Mouse (Mus musculus) MEL-GATA-1-ER (cell line): ENCODE measurements at regions not wholly inside any gene's neighbourhood (a gene's known extent, or its start where the extent isn't known, plus 50 kb on each side); places are given as distances from the start of the nearest gene placed in this dataset.
A peak's percentile ranks its signal among the peaks of the same experiment; 100 is the strongest.

Experiments used
- DNase-seq: peaks from one replicate; pipeline ENCODE4 v3.0.0-alpha.2; 2012; ENCODE audit warnings: low read depth; ENCODE audit errors: extremely low read depth

- DNase-seq, result no peak
These were observed 76.2 kb upstream of the Armc2 start for GRCm38 (mm10) chr10:42094274-42095000.

- no peak for DNase-seq
These were observed 75.0 kb upstream of the Armc2 start for GRCm38 (mm10) chr10:42093176-42093759.

GRCm38 (mm10) chr10:42092500-42092899 lies 74.3 kb upstream of the Armc2 start:
- DNase-seq, result no peak

DNA sequence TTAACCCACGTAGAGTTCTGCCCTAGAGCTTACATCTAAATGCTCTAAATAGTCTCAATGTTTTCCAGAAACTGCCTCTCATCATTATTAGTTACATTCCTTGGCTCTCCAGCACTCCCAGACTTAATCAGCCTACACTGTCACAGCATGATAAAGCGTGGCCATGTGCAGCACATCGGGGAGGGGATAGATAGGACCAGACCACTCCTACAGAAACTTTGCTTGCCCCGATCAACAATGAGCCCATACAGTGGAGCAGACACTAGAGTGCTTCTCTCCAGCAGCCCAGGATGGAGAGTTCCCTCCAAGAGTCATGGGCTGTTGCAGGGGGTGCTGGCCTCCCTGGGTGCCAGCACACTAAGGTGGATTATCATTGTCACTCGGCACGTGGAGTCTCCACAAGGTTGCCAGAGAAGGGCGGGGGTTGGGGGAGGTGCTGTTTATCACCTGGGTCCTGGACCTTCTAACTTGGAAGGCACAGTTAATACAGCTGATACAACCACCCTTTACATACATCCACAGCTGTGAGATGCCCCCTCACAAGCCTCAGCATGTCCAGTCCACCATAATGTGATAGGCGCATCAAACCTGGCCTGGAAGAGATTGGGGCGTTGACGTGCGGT lies 73.4 kb upstream of the Armc2 start:
- no peak for DNase-seq

- DNase-seq, result no peak
These were observed 72.6 kb upstream of the Armc2 start for GRCm38 (mm10) chr10:42090806-42091205.

DNA sequence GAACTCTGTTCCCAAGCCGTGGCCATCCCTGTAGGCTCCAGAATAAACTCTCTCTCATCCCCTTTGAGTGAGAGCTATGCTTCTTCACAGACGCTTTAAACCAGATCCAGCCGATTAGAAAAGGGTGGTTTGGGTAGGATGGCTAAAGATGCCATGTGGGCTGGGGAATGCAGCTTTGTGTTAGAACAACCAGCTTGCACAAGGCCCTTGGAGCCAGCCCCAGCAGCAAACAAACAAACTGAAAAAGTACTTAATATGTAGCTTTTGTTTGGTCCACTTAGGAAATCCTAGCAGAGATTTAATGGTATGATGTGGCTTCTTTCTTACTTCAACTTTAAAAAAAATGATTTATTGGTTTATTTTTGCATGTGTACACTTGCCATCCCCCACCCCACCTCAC lies 71.9 kb upstream of the Armc2 start:
- no peak for DNase-seq

DNA sequence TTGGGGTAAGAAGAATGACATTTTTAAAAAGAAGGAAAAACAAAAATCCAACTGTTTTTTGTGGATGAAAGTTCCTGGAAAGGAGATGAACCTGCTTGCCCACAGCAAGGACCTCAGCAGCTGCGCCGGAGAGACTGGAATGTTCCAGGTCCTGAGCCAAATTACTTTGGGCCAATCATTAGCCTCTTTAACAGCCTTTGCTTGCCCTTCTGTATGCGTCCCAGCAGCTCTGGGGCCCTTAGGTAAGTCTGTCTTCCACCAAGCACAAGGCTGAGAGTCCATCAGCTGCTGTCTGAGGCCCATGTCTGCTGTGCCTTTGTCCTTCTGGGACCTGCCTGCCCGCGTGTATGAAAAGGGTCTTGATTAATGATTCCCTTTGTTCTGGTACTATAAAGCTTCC lies 71.4 kb upstream of the Armc2 start:
- DNase-seq, result no peak

- no peak for DNase-seq
These were observed 71.0 kb upstream of the Armc2 start for GRCm38 (mm10) chr10:42089235-42089625.

DNA sequence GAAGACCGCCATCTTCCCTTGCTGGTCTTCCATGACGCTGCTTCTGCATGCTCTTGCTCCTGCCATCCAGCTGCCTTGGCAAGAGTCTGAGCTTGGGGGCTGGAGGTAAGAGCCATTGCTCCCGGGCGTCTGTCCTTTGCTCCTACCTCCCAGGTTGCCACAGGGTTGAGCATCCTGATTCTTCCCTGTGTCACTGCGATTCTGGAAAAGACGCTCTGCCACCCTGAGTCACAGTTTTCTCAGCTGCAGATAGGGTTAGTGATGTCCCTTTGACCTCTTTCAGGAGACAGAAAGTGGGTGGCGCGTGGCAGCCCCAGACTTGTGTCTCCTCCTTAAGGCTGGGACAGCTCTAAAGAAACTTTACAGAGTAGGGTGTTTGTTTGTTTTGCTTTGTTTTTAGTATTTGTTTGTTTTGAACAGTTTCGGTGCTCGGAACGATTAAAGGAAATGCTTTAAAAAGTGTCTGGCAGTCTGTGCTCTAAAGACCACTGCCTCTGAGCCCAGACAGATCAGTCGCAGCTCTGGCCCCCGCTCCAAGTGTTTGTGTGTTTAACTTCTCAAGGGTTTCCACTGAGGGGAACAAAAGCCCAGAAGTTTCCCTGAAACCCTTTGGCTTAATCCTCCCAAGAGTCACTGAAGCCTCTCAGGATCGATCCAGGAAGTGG lies 70.5 kb upstream of the Armc2 start:
- no peak for DNase-seq

DNA sequence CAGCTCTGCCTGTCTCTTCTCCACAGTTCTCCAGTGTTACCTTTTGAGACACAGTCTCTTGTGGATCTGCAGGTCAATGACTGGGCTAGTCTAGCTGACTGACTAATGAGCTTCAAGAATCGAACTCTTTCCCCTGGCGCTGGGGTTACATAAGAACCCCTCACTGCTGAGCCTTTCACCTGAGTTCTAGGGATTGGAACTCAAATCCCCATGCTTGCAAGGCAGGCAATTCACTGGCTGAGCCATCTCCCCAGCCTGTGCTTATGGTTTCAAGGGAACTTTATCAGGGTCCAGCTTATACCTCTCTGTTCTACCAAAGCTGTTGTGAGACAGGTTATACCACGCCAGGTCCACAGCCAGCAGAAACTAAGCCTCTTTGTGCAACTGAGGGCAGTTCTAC lies 69.7 kb upstream of the Armc2 start:
- no peak for DNase-seq

- DNase-seq, result no peak
These were observed 68.4 kb upstream of the Armc2 start for GRCm38 (mm10) chr10:42086691-42087090.

GRCm38 (mm10) chr10:42085295-42085694 lies 67.1 kb upstream of the Armc2 start:
- DNase-seq, result no peak

DNA sequence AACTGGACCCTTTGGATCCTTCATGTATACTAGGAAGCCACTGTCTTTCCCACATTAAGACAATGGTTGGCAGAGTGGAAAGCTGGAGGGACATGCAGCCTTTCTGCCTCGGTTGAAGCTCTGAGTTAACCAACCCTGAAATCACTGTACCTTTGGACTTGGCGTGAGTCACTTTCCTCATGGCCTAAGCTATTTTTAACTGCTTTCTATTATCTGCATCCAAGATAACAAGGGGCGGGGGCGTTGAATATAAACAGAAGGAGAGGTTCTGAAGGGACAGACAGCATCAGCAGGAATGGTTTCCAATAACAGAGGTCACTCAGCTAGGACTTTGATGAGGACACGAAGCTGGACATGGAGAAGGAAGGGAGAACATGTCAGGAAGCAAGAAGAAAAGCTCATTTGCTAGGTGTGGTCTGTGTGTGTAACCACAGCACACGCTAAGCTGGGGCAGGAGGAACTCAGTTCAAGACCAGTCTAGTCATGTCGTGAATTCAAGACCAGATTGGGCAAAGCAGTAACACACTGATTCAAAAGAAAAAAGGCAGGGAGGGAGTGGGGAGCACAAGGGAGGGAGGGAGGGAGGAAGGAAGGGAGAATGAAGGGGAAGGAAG lies 64.1 kb upstream of the Armc2 start:
- no peak for DNase-seq

DNA sequence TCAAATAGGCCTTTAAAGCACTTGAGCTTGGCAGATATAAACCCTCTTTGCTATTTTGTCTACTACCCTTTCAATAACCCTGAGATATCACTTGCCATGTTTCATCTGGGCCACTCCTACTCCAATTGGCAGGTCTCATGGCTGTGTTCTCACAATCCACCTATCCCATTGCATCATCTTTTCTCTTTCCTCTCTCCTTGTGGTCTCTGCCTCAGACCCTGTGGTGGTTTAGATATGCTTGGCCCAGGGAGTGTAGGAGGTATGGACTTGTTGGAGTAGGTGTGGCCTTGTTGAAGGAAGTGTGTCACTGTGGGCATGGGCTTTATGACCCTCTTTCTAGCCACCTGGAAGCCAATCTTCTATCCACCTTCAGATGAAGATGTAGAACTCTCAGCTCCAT lies 61.5 kb upstream of the Armc2 start:
- DNase-seq, result peak; percentile 55

- DNase-seq, result no peak
These were observed 58.5 kb upstream of the Armc2 start for GRCm38 (mm10) chr10:42076711-42077110.

GRCm38 (mm10) chr10:42075545-42075944 lies 57.3 kb upstream of the Armc2 start:
- no peak for DNase-seq

DNA sequence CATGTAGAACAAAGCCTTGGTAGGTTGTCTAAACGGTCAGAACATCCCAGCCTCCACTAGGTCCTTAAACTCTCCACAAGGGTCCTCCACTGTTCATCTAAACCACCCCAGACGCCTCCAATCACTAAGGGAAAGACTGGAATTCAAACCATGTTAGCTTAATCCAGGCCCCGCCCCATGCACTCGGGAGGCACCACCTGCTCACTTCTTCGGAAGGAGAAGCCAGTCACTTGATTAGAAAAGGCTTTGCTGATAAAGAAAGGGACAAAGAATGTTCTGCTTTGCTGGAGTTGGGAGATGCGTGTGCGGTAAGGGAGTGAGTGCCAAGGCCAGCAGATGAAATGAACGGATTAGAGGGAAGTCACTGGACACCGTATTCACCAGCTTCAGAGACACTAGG lies 54.5 kb upstream of the Armc2 start:
- peak; percentile 47 for DNase-seq

- no peak for DNase-seq
These were observed 53.9 kb upstream of the Armc2 start for GRCm38 (mm10) chr10:42072131-42072530.

DNA sequence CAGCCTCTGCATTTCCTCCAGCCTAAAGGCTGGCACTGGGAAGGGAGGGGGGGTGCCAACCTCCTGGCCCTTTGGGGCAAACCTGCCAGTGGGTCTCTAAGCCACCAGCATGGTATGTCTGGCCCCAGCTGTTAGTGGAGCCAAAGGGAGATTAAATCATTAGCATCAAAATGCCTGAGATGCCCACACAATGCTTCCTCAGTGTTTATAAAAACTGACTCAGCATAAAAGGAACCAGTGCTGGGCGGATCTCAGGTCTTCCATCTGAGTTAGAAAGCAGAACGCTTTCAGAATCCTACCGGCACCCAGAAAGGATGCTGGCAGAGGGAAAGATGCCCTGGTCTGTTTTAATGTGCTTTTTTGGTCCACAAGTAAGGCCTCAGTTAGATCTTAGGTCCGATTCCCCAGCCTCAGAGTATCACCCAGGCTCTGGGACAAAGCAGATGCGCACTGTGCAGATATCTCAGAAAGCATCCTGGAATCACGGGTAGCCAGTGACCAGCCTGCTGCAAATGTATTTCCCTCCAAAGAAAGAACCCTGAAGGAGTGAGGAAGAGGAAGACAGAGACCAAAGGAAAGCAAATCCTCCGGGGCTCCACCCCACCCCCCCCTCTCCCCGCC lies 53.3 kb upstream of the Armc2 start:
- no peak for DNase-seq

DNA sequence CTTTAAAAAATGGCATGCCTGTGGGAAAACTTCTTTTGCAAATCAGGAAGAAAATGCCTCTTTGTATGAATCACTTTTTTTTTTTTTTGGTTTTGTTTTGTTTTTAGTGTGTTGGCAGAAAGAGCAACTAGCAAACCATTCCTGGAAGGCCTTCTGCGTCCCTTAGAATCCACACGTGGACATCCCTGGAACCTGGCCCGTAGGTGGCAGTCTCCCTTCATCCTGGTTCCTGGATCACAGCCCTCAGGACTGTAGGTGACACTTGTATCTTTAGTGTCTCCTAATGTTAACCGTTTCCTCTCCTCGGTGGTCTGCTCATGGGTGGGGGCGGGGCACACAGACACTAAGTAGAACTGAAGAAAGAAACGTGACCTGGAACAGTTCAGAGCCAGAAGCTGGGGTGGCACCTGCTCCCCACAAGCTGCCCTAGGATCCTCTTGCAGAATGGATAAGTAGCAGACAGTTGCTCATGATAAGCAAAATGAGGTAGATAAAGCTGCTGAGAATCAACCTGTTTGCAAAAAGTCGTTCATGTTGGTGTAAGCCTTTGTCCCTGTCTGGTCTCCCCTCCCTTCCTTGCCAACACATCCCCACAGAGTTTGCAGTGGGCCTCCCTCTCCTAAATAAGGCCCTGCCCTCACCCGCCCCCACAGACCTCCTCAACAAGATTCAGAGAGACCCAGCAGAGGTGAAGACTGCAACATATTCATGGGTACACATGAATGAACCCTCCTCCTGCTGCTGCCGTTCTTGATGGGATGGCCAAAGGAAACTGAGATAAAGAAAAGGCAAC lies 52.6 kb upstream of the Armc2 start:
- no peak for DNase-seq

DNA sequence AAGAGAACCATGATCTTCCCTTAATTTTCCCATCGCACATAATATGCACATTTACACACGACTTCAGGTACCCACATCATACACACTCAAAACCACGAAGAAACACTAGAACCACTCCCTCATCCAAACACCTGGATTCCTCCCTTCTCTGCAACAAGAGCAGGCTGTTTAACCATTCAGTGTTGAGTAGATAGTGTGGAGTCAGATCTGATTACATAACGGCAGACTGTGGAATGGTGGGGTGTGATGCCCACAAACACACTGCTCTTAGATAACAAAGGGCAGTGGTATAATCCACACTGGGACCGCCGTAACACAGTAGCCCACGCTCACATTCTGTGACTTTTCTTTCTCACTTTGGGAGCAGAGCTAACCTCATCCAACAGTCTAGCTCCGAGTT lies 51.5 kb upstream of the Armc2 start:
- no peak for DNase-seq
